Mouse (Mus musculus) Patski (cell line): ENCODE results near the gene Arhgef28. TPM values are rescaled to one million over a fixed set of nuclear protein-coding genes. Genes with fewer than 3 reads are reported as not detected.
A peak's percentile ranks its signal among the peaks of the same experiment; 100 is the strongest.

ENCODE experiments used
- ATAC-seq: fragments of 100-300 bp; one replicate; pipeline ENCODE4 v1.8.0; 2021
- CTCF ChIA-PET: fragments of 350-600 bp; sonication (Branson Sonifier 250); formaldehyde crosslinking; loops from one replicate; lab custom pipeline; 2022; ENCODE audit warnings: inconsistent platforms; lab: Charles Lee
- POLR2A ChIA-PET: fragments of 350-600 bp; sonication (Branson Sonifier 250); formaldehyde crosslinking; loops from one replicate; lab custom pipeline; 2022; ENCODE audit warnings: antibody characterized with exemption, inconsistent platforms; lab: Charles Lee
- DNase-seq: peaks from one replicate; pipeline ENCODE4 v3.0.0-alpha.2; 2011; ENCODE audit warnings: low read depth, low spot score
- H3K27me3 ChIP-seq: fragments of 371-371 bp; one replicate; pipeline ENCODE4 v1.5.1; 2021
- CTCF ChIP-seq: fragments of 100-300 bp; IDR thresholded peaks from one replicate; pipeline ENCODE4 v1.5.1; 2021
- in situ Hi-C: fragments of 300-500 bp; cut with MboI; formaldehyde crosslinking; loops from 3 replicates; pipeline ENCODE4 v1.11.1; 2018; ENCODE audit warnings: low pct_unique_long_range_greater_than_20kb, mixed read lengths
- polyA plus RNA-seq: library from polyadenylated mRNA; unstranded; gene quantifications from one replicate; pipeline ENCODE4 v1.2.3, GENCODE M21; 2021

Arhgef28 gene
- polyA plus RNA-seq, 1 experiment from 2014 or later = 79.0 TPM

GRCm38 (mm10) chr13:97954051-97954450 lies 252.2 kb downstream of the Arhgef28 start:
- POLR2A ChIA-PET = no interaction called here
- H3K27me3 ChIP-seq = no peaks in the 10 kb centered on the region
- TF ChIP-seq CTCF = no peak
- ATAC-seq (no peak), DNase-seq (no peak)
- CTCF ChIA-PET = interaction anchor here (0.7 kb wide), 1 partner anchor 15 kb away, joined by 3 read pairs; no protein-coding TSS in a partner anchor
- in situ Hi-C loops = loop anchor here (10.0 kb wide), 1 partner anchor 281 kb away; no protein-coding TSS in a partner anchor

GRCm38 (mm10) chr13:97953526-97953925 lies 252.7 kb downstream of the Arhgef28 start:
- no peak for ATAC-seq
- ChIA-PET CTCF (no interaction called here), POLR2A (no interaction called here)
- in situ Hi-C loops = loop anchor here (10.0 kb wide), 1 partner anchor 281 kb away; no protein-coding TSS in a partner anchor
- TF ChIP-seq CTCF = no peak
- DNase-seq = no peak
- H3K27me3 ChIP-seq = no peaks in the 10 kb centered on the region

GRCm38 (mm10) chr13:97948856-97949255 lies 257.4 kb downstream of the Arhgef28 start:
- DNase-seq (no peak), ATAC-seq (no peak)
- TF ChIP-seq CTCF = no peak
- H3K27me3 ChIP-seq = no peaks in the 10 kb centered on the region
- ChIA-PET POLR2A (no interaction called here), CTCF (interaction anchor here (0.7 kb wide), 1 partner anchor 9 kb away, joined by 3 read pairs; no protein-coding TSS in a partner anchor)
- in situ Hi-C loops = no loop called here

GRCm38 (mm10) chr13:97947598-97947997 lies 258.6 kb downstream of the Arhgef28 start:
- CTCF ChIA-PET = no interaction called here
- POLR2A ChIA-PET = no interaction called here
- no peak for TF ChIP-seq CTCF
- ATAC-seq (no peak), DNase-seq (no peak)
- no peaks in the 10 kb centered on the region for H3K27me3 ChIP-seq
- in situ Hi-C loops = no loop called here

GRCm38 (mm10) chr13:97946422-97946821 lies 259.8 kb downstream of the Arhgef28 start:
- ATAC-seq (no peak), DNase-seq (no peak)
- no peaks in the 10 kb centered on the region for H3K27me3 ChIP-seq
- POLR2A ChIA-PET = no interaction called here
- CTCF ChIA-PET = no interaction called here
- in situ Hi-C loops = no loop called here
- no peak for TF ChIP-seq CTCF

GRCm38 (mm10) chr13:97941909-97942680 lies 264.1 kb downstream of the Arhgef28 start:
- TF ChIP-seq CTCF = no peak
- no peaks in the 10 kb centered on the region for H3K27me3 ChIP-seq
- POLR2A ChIA-PET = no interaction called here
- in situ Hi-C loops = no loop called here
- DNase-seq (no peak), ATAC-seq (no peak)
- CTCF ChIA-PET = interaction anchor here (1.0 to 1.2 kb wide), 2 partner anchors 10 to 737 kb away, joined by 3 read pairs; no protein-coding TSS in a partner anchor

- in situ Hi-C loops = no loop called here
- TF ChIP-seq CTCF = no peak
- ATAC-seq = no peak
- no peak for DNase-seq
- ChIA-PET POLR2A (interaction anchor here (0.7 kb wide), 1 partner anchor 243 kb away, joined by 5 read pairs; no protein-coding TSS in a partner anchor), CTCF (interaction anchor here (1.0 kb wide), 1 partner anchor 736 kb away, joined by 3 read pairs; no protein-coding TSS in a partner anchor)
- H3K27me3 ChIP-seq = no peaks in the 10 kb centered on the region
These were observed 265.1 kb downstream of the Arhgef28 start for GRCm38 (mm10) chr13:97941099-97941498.

GRCm38 (mm10) chr13:97939433-97940160 lies 266.6 kb downstream of the Arhgef28 start:
- DNase-seq = no peak
- in situ Hi-C loops = loop anchor here (5.0 to 10.0 kb wide), 2 partner anchors 275 to 707 kb away; no protein-coding TSS in a partner anchor
- ATAC-seq = peak; percentile 83
- H3K27me3 ChIP-seq = no peaks in the 10 kb centered on the region
- CTCF ChIA-PET = interaction anchor here (0.8 to 3.7 kb wide), 21 partner anchors 10 to 720 kb away, joined by 3 to 49 read pairs (median 5); partner anchors contain the start of genes Arhgef28 and Enc1
- POLR2A ChIA-PET = no interaction called here
- TF ChIP-seq CTCF = peak; percentile 81

- peak; percentile 96 for TF ChIP-seq CTCF
- peak; percentile 64 for ATAC-seq
These were observed 267.5 kb downstream of the Arhgef28 start for GRCm38 (mm10) chr13:97938596-97939297.

More at GRCm38 (mm10) chr13:97938596-97939297, 267.5 kb downstream of the Arhgef28 start:
- in situ Hi-C loops = loop anchor here (5.0 to 10.0 kb wide), 2 partner anchors 274 to 706 kb away; no protein-coding TSS in a partner anchor
- no peaks in the 10 kb centered on the region for H3K27me3 ChIP-seq
- no peak for DNase-seq
- ChIA-PET CTCF (interaction anchor here (0.8 to 3.7 kb wide), 29 partner anchors 9 to 737 kb away, joined by 3 to 49 read pairs (median 5); partner anchors contain the start of genes Arhgef28 and Enc1), POLR2A (no interaction called here)
